Mouse (Mus musculus): ENCODE data around the gene Ube2d1. TPM values are rescaled to one million over a fixed set of nuclear protein-coding genes. Genes with fewer than 3 reads are reported as not detected.

Ube2d1 gene
- total RNA-seq, 2 experiments from 2014 or later, result 39.5 to 41.9 TPM

- DNase-seq, result no peak
Measured at GRCm38 (mm10) chr10:71223101-71223500, 62.0 kb downstream of the Ube2d1 start.

DNA sequence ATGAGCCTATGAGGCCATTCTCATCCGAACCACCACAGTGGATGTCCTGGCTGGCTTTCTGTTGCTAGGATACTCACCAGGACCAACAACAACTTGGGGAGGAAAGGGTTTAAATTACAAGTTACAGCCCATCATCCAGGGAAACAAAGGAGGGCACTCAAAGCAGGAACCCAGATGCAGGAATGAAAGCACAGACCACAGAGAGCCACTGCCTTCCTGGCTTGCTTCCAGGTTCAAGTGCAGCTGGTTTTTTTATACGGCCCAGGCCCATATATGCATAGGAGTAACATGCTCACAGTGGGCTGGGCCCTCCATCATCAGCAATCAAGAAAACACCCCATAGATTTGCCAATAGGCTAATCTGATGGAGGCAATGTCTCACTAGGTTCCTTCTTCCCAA is 62.4 kb downstream of the Ube2d1 start:
- no peak for DNase-seq

DNA sequence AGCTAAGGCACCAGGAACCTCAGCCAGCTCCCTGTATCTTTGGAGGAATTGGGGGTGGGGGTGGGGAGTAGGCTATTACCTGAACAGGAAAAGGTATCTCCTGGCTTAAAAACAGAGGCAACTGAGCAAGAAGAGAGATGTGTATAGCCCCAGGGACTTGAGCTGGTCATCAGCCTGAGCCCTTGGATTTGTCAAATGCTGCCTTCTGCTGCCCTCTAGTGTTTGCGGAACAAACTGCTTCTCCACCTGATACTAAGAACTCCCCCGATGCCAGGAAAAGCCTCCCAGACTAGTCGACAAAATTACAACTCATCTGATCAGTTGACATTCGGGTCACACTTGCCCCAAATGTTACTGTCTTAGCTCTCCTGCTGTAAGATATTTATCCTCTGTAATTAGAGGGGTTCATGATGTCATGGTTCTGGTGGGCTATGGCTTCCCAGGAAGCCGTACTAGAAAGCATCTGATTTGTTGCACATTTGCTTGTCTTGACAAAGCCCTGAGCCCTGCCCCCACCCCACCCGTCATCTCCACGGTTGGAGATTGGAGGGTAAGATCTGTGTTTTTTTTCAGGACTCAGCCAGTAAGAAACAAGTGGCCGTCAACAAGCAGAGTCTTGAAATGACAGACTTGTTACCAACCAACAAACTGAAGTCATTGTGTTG is 66.7 kb downstream of the Ube2d1 start:
- peak; percentile 78 to 92 for DNase-seq

- no peak for DNase-seq
Measured at GRCm38 (mm10) chr10:71215996-71216395, 69.1 kb downstream of the Ube2d1 start.

Other genes starting within 250 kb of the Ube2d1 start
- gene Bicc1, start 125.6 kb downstream of the Ube2d1 start, total RNA-seq (2021), result 10 to 100 TPM; 11.8 to 13.1 TPM
- 10 to 100 TPM; 65.6 to 73.7 TPM for gene Tfam, start 47.0 kb downstream of the Ube2d1 start, total RNA-seq (2021)
- gene Cisd1, start 59.7 kb upstream of the Ube2d1 start, total RNA-seq (2021), result 100 to 1,000 TPM; 349 to 364 TPM
- gene Ipmk, start 62.5 kb upstream of the Ube2d1 start, total RNA-seq (2021), result 10 to 100 TPM; 15.0 to 16.7 TPM